Mouse (Mus musculus): ENCODE measurements around the gene Corin. TPM values are rescaled to one million over a fixed set of nuclear protein-coding genes. Genes with fewer than 3 reads are reported as not detected.

Corin gene
- polyA plus RNA-seq, 1 experiment, result 2.3 TPM

GRCm38 (mm10) chr5:72435085-72435484, 69.2 kb downstream of the Corin start:
- no peaks in the 10 kb centered on the region for H3K4me1 ChIP-seq (ENCODE audit: control insufficient read depth, insufficient read depth, low read length)
- H3K27me3 ChIP-seq (ENCODE audit: control insufficient read depth, insufficient read depth, low read length), result no peaks in the 10 kb centered on the region
- H3K27ac ChIP-seq (ENCODE audit: insufficient read depth, low read length), result no peak overlapping the region
- H3K4me3 ChIP-seq (replicated peaks; ENCODE audit: insufficient read depth, low read depth, low read length), result no peak overlapping the region
- no peak for TF ChIP-seq POLR2A (IDR thresholded peaks at IDR 0.05; ENCODE audit: borderline replicate concordance, insufficient read depth, low read length)
- no peak for DNase-seq
- WGBS, result 94% methylated on average over 11 of the region's 11 CpGs

- H3K27ac ChIP-seq (ENCODE audit: insufficient read depth, low read length), result no peak overlapping the region
- H3K4me3 ChIP-seq (replicated peaks; ENCODE audit: insufficient read depth, low read depth, low read length), result no peak overlapping the region
- WGBS, result 70% methylated on average over 3 of the region's 3 CpGs
- H3K4me1 ChIP-seq (ENCODE audit: control insufficient read depth, insufficient read depth, low read length), result no peaks in the 10 kb centered on the region
- TF ChIP-seq CTCF (IDR thresholded peaks at IDR 0.05; ENCODE audit: borderline replicate concordance, insufficient read depth, low read depth, low read length) (no peak), POLR2A (IDR thresholded peaks at IDR 0.05; ENCODE audit: borderline replicate concordance, insufficient read depth, low read length) (no peak)
- no peak for DNase-seq
- no peaks in the 10 kb centered on the region for H3K27me3 ChIP-seq (ENCODE audit: control insufficient read depth, insufficient read depth, low read length)
Measured at GRCm38 (mm10) chr5:72431856-72432255, 72.4 kb downstream of the Corin start.

GRCm38 (mm10) chr5:72427556-72427955, 76.7 kb downstream of the Corin start:
- Histone ChIP-seq H3K27me3 (ENCODE audit: control insufficient read depth, insufficient read depth, low read length) (no peaks in the 10 kb centered on the region), H3K4me3 (replicated peaks; ENCODE audit: insufficient read depth, low read depth, low read length) (no peak overlapping the region), H3K4me1 (ENCODE audit: control insufficient read depth, insufficient read depth, low read length) (no peaks in the 10 kb centered on the region), H3K27ac (ENCODE audit: insufficient read depth, low read length) (no peak overlapping the region)
- TF ChIP-seq CTCF (IDR thresholded peaks at IDR 0.05; ENCODE audit: borderline replicate concordance, insufficient read depth, low read depth, low read length) (no peak), POLR2A (IDR thresholded peaks at IDR 0.05; ENCODE audit: borderline replicate concordance, insufficient read depth, low read length) (no peak)
- 91% methylated on average over 4 of the region's 4 CpGs for WGBS
- DNase-seq, result no peak

- H3K27ac ChIP-seq (ENCODE audit: insufficient read depth, low read length), result no peak overlapping the region
- no peak for TF ChIP-seq CTCF (IDR thresholded peaks at IDR 0.05; ENCODE audit: borderline replicate concordance, insufficient read depth, low read depth, low read length)
- no peak for TF ChIP-seq POLR2A (IDR thresholded peaks at IDR 0.05; ENCODE audit: borderline replicate concordance, insufficient read depth, low read length)
- H3K4me1 ChIP-seq (ENCODE audit: control insufficient read depth, insufficient read depth, low read length), result no peaks in the 10 kb centered on the region
- no peak for DNase-seq
- H3K27me3 ChIP-seq (ENCODE audit: control insufficient read depth, insufficient read depth, low read length), result no peaks in the 10 kb centered on the region
- no peak overlapping the region for H3K4me3 ChIP-seq (replicated peaks; ENCODE audit: insufficient read depth, low read depth, low read length)
Measured at GRCm38 (mm10) chr5:72425342-72426010, 78.8 kb downstream of the Corin start.

GRCm38 (mm10) chr5:72411874-72412329, 92.4 kb downstream of the Corin start:
- H3K27me3 ChIP-seq (ENCODE audit: control insufficient read depth, insufficient read depth, low read length), result no peaks in the 10 kb centered on the region
- H3K4me3 ChIP-seq (replicated peaks; ENCODE audit: insufficient read depth, low read depth, low read length), result no peak overlapping the region
- H3K27ac ChIP-seq (ENCODE audit: insufficient read depth, low read length), result no peak overlapping the region
- WGBS, result 57% methylated on average over 10 of the region's 10 CpGs
- H3K4me1 ChIP-seq (ENCODE audit: control insufficient read depth, insufficient read depth, low read length), result no peaks in the 10 kb centered on the region
- DNase-seq, result no peak
- TF ChIP-seq POLR2A (IDR thresholded peaks at IDR 0.05; ENCODE audit: borderline replicate concordance, insufficient read depth, low read length), result no peak
- TF ChIP-seq CTCF (IDR thresholded peaks at IDR 0.05; ENCODE audit: borderline replicate concordance, insufficient read depth, low read depth, low read length), result no peak

GRCm38 (mm10) chr5:72410841-72411240, 93.4 kb downstream of the Corin start:
- no peak for TF ChIP-seq CTCF (IDR thresholded peaks at IDR 0.05; ENCODE audit: borderline replicate concordance, insufficient read depth, low read depth, low read length)
- no peak for TF ChIP-seq POLR2A (IDR thresholded peaks at IDR 0.05; ENCODE audit: borderline replicate concordance, insufficient read depth, low read length)
- Histone ChIP-seq H3K4me1 (ENCODE audit: control insufficient read depth, insufficient read depth, low read length) (no peaks in the 10 kb centered on the region), H3K27ac (ENCODE audit: insufficient read depth, low read length) (no peak overlapping the region), H3K4me3 (replicated peaks; ENCODE audit: insufficient read depth, low read depth, low read length) (no peak overlapping the region), H3K27me3 (ENCODE audit: control insufficient read depth, insufficient read depth, low read length) (no peaks in the 10 kb centered on the region)
- 97% methylated on average over 3 of the region's 3 CpGs for WGBS
- DNase-seq, result no peak

GRCm38 (mm10) chr5:72403376-72403775, 100.9 kb downstream of the Corin start:
- DNase-seq, result no peak
- TF ChIP-seq CTCF (IDR thresholded peaks at IDR 0.05; ENCODE audit: borderline replicate concordance, insufficient read depth, low read depth, low read length) (no peak), POLR2A (IDR thresholded peaks at IDR 0.05; ENCODE audit: borderline replicate concordance, insufficient read depth, low read length) (no peak)
- Histone ChIP-seq H3K27me3 (ENCODE audit: control insufficient read depth, insufficient read depth, low read length) (no peaks in the 10 kb centered on the region), H3K27ac (ENCODE audit: insufficient read depth, low read length) (no peak overlapping the region), H3K4me3 (replicated peaks; ENCODE audit: insufficient read depth, low read depth, low read length) (no peak overlapping the region), H3K4me1 (ENCODE audit: control insufficient read depth, insufficient read depth, low read length) (no peaks in the 10 kb centered on the region; the same call in 1 of the 2 replicates)
- WGBS, result 88% methylated on average over 9 of the region's 9 CpGs

- no peak for DNase-seq
- Histone ChIP-seq H3K4me1 (ENCODE audit: control insufficient read depth, insufficient read depth, low read length) (no peaks in the 10 kb centered on the region; the same call in 1 of the 2 replicates), H3K27me3 (ENCODE audit: control insufficient read depth, insufficient read depth, low read length) (no peaks in the 10 kb centered on the region), H3K27ac (ENCODE audit: insufficient read depth, low read length) (no peak overlapping the region), H3K4me3 (replicated peaks; ENCODE audit: insufficient read depth, low read depth, low read length) (no peak overlapping the region)
- no peak for TF ChIP-seq CTCF (IDR thresholded peaks at IDR 0.05; ENCODE audit: borderline replicate concordance, insufficient read depth, low read depth, low read length)
- no peak for TF ChIP-seq POLR2A (IDR thresholded peaks at IDR 0.05; ENCODE audit: borderline replicate concordance, insufficient read depth, low read length)
- 80% methylated on average over 5 of the region's 5 CpGs for WGBS
Measured at GRCm38 (mm10) chr5:72402913-72403312, 101.4 kb downstream of the Corin start.

Data from cerebellum, adult 2 months (tissue).